Mouse (Mus musculus) CH12.LX (cell line): ENCODE results near the gene Helz. TPM values are rescaled to one million over a fixed set of nuclear protein-coding genes. Genes with fewer than 3 reads are reported as not detected.

Experiments
- DNase-seq: peaks from one replicate; pipeline ENCODE4 v3.0.0-alpha.2; 2013; ENCODE audit errors: extremely low read depth
- H3K27ac ChIP-seq: 2 replicates; pipeline ENCODE4 v1.5.1; 2012; ENCODE audit warnings: low read depth, mild to moderate bottlenecking, control low read depth, moderate library complexity; ENCODE audit not compliant: insufficient read depth
- H3K27me3 ChIP-seq: replicated peaks from 2 replicates; pipeline ENCODE3; 2012; ENCODE audit warnings: inconsistent platforms
- H3K36me3 ChIP-seq, 2 experiments: replicated peaks in 1 of 2; 2 replicates each; pipeline versions ENCODE3 to v1.6.1; 2012; ENCODE audit warnings: inconsistent platforms in 1 of 2, low read length in 1 of 2, mild to moderate bottlenecking in 1 of 2, mixed read lengths in 1 of 2, moderate library complexity in 1 of 2; ENCODE audit not compliant: control insufficient read depth in 1 of 2, insufficient read depth in 1 of 2
- H3K4me1 ChIP-seq, 2 experiments: 2 replicates each; pipeline ENCODE4 v1.6.1; 2012; ENCODE audit warnings: inconsistent platforms in 1 of 2, moderate library complexity in 1 of 2; ENCODE audit not compliant: insufficient read depth in 2 of 2, control insufficient read depth in 1 of 2
- H3K4me2 ChIP-seq: 2 replicates; pipeline ENCODE4 v1.6.1; 2012; ENCODE audit warnings: low read depth, mild to moderate bottlenecking, control low read depth; ENCODE audit not compliant: poor library complexity, insufficient read depth, severe bottlenecking
- H3K4me3 ChIP-seq, 3 experiments: fragments of 150-350 bp in 1 of 3; sonication (generic) in 1 of 3; replicated peaks in 1 of 3; 2 replicates each; pipeline versions ENCODE3 to v1.5.1; 2011 to 2012; ENCODE audit warnings: low read depth in 2 of 3, low read length in 2 of 3, mild to moderate bottlenecking in 2 of 3, moderate library complexity in 2 of 3, control low read depth in 1 of 3, improper control_type of control experiment in 1 of 3, inconsistent platforms in 1 of 3, mixed read lengths in 1 of 3; ENCODE audit not compliant: poor library complexity in 1 of 3
- H3K79me2 ChIP-seq: replicated peaks from 2 replicates; pipeline ENCODE4 v1.6.1; 2012; ENCODE audit warnings: mild to moderate bottlenecking, moderate library complexity; ENCODE audit not compliant: control insufficient read depth, poor library complexity, insufficient read depth, severe bottlenecking; ENCODE audit errors: extremely low read depth
- H3K9ac ChIP-seq: 2 replicates; pipeline ENCODE4 v1.6.1; 2012; ENCODE audit warnings: low read depth, mild to moderate bottlenecking, control low read depth, moderate library complexity; ENCODE audit not compliant: insufficient read depth
- H3K9me3 ChIP-seq: replicated peaks from 2 replicates; pipeline ENCODE3; 2012; ENCODE audit warnings: low read length, inconsistent platforms, mixed read lengths
- BHLHE40 ChIP-seq: IDR thresholded peaks from 2 replicates; pipeline ENCODE4 v1.6.1; 2011; ENCODE audit warnings: mild to moderate bottlenecking, low read depth, low read length, improper control_type of control experiment
- E2F4 ChIP-seq: IDR thresholded peaks from 2 replicates; pipeline ENCODE4 v1.6.1; 2011; ENCODE audit warnings: low read depth, low read length, improper control_type of control experiment; ENCODE audit not compliant: insufficient replicate concordance
- ELF1 ChIP-seq: IDR thresholded peaks from 2 replicates; pipeline ENCODE4 v1.6.1; 2014; ENCODE audit warnings: low read depth, mild to moderate bottlenecking, inconsistent platforms, low read length, improper control_type of control experiment
- JUN ChIP-seq: IDR thresholded peaks from 2 replicates; pipeline ENCODE4 v1.6.1; 2011; ENCODE audit warnings: low read depth, mild to moderate bottlenecking, low read length, improper control_type of control experiment, moderate library complexity; ENCODE audit not compliant: insufficient read depth
- JUND ChIP-seq: conservative IDR thresholded peaks from 2 replicates; pipeline ENCODE4 v1.6.1; 2011; ENCODE audit warnings: low read depth, low read length, improper control_type of control experiment
- KAT2A ChIP-seq: IDR thresholded peaks from 2 replicates; pipeline ENCODE4 v1.6.1; 2012; ENCODE audit warnings: low read length, improper control_type of control experiment, inconsistent platforms; ENCODE audit not compliant: insufficient replicate concordance
- MAFK ChIP-seq: IDR thresholded peaks from 2 replicates; pipeline ENCODE4 v1.6.1; 2011; ENCODE audit warnings: low read length, improper control_type of control experiment; ENCODE audit not compliant: insufficient replicate concordance
- MAX ChIP-seq: IDR thresholded peaks from 2 replicates; pipeline ENCODE4 v1.6.1; 2011; ENCODE audit warnings: low read length, improper control_type of control experiment
- MAZ ChIP-seq: IDR thresholded peaks from 2 replicates; pipeline ENCODE4 v1.6.1; 2012; ENCODE audit warnings: low read depth, mild to moderate bottlenecking, inconsistent platforms, low read length, improper control_type of control experiment, moderate library complexity
- MEF2A ChIP-seq: IDR thresholded peaks from 2 replicates; pipeline ENCODE4 v1.6.1; 2014; ENCODE audit warnings: low read depth, mild to moderate bottlenecking, inconsistent platforms, low read length, improper control_type of control experiment, borderline replicate concordance
- MYC ChIP-seq: IDR thresholded peaks from 2 replicates; pipeline ENCODE4 v1.6.1; 2011; ENCODE audit warnings: low read depth, mild to moderate bottlenecking, improper control_type of control experiment, low read length
- NRF1 ChIP-seq: IDR thresholded peaks from 2 replicates; pipeline ENCODE4 v1.6.1; 2014; ENCODE audit warnings: low read depth, mild to moderate bottlenecking, inconsistent platforms, low read length, improper control_type of control experiment, moderate library complexity
- PAX5 ChIP-seq: IDR thresholded peaks from 2 replicates; pipeline ENCODE4 v1.6.1; 2012; ENCODE audit warnings: low read length, inconsistent platforms, mixed read lengths
- RCOR1 ChIP-seq: conservative IDR thresholded peaks from 2 replicates; pipeline ENCODE4 v1.6.1; 2012; ENCODE audit warnings: low read depth, mild to moderate bottlenecking, inconsistent platforms, low read length, improper control_type of control experiment
- SIN3A ChIP-seq: IDR thresholded peaks from 2 replicates; pipeline ENCODE4 v1.6.1; 2012; ENCODE audit warnings: low read length, improper control_type of control experiment, inconsistent platforms
- ZC3H11A ChIP-seq: IDR thresholded peaks from 2 replicates; pipeline ENCODE4 v1.6.1; 2012; ENCODE audit warnings: low read depth, mild to moderate bottlenecking, inconsistent platforms, low read length, improper control_type of control experiment
- ZKSCAN1 ChIP-seq: IDR thresholded peaks from 2 replicates; pipeline ENCODE4 v1.6.1; 2012; ENCODE audit warnings: low read depth, inconsistent platforms, low read length, improper control_type of control experiment, borderline replicate concordance
- ZMIZ1 ChIP-seq: IDR thresholded peaks from 2 replicates; pipeline ENCODE4 v1.6.1; 2012; ENCODE audit warnings: low read depth, mild to moderate bottlenecking, inconsistent platforms, low read length, improper control_type of control experiment
- ZNF384 ChIP-seq: IDR thresholded peaks from 2 replicates; pipeline ENCODE4 v1.6.1; 2012; ENCODE audit warnings: low read depth, low read length, improper control_type of control experiment, inconsistent platforms
- dilution Hi-C: fragments of 300-500 bp; cut with MboI; formaldehyde crosslinking; loops from 2 replicates; pipeline ENCODE4 v1.14.3; 2020; ENCODE audit warnings: low sequenced_read_pairs; ENCODE audit not compliant: extremely low pct_unique_long_range_greater_than_20kb, extremely low pct_ligation_motif_present
- in situ Hi-C: fragments of 300-500 bp; cut with MboI; formaldehyde crosslinking; loops from 3 replicates; pipeline ENCODE4 v1.14.3; 2019; ENCODE audit warnings: low sequenced_read_pairs, low pct_ligation_motif_present, low pct_unique_long_range_greater_than_20kb, mixed read lengths
- polyA plus RNA-seq: library from polyadenylated mRNA; unstranded; fragments of >175 nt; gene quantifications from 2 replicates; pipeline ENCODE4 v1.2.1, GENCODE M21; 2012; ENCODE audit warnings: low read depth; ENCODE audit not compliant: insufficient read length
- total RNA-seq, 2 experiments: library from RNA; depleted of rRNA; stranded (reverse); fragments of 300-350 nt in 1 of 2; fragments of >200 nt in 1 of 2; gene quantifications; 2 replicates each; pipeline ENCODE4 v1.2.3; 2012 to 2014

Helz gene
- total and polyA plus RNA-seq, 3 experiments, result 11.5 to 44.4 (median 22.2) TPM

GRCm38 (mm10) chr11:107605694-107606093, 58.0 kb downstream of the Helz start:
- no peak for TF ChIP-seq BHLHE40
- no peak for TF ChIP-seq ZMIZ1
- no peak for TF ChIP-seq SIN3A
- in situ Hi-C loops, result no loop called here

GRCm38 (mm10) chr11:107613906-107614305, 66.2 kb downstream of the Helz start:
- Histone ChIP-seq H3K79me2 (no peaks in the 10 kb centered on the region), H3K27ac (no peak overlapping the region), H3K9me3 (no peaks in the 10 kb centered on the region), H3K4me1 (peaks cover 0 to 5% of the 10 kb centered on the region in 2 experiments; a peak in 1 of 4 replicates), H3K4me3 (no peak overlapping the region), H3K36me3 (peaks cover 44 to 87% of the 10 kb centered on the region in 2 experiments), H3K4me2 (no peak overlapping the region), H3K9ac (no peak overlapping the region), H3K27me3 (no peaks in the 10 kb centered on the region)
- no peak for TF ChIP-seq KAT2A
- TF ChIP-seq JUN, result no peak
- no peak for TF ChIP-seq E2F4
- no peak for TF ChIP-seq JUND
- TF ChIP-seq MAFK, result no peak
- dilution Hi-C loops, result no loop called here
- in situ Hi-C loops, result no loop called here
- DNase-seq, result no peak

More at GRCm38 (mm10) chr11:107605694-107606093, 58.0 kb downstream of the Helz start:
- Histone ChIP-seq H3K4me2 (no peak overlapping the region), H3K79me2 (no peaks in the 10 kb centered on the region), H3K4me1 (no peaks in the 10 kb centered on the region; a peak in 1 of 4 replicates), H3K9ac (no peak overlapping the region), H3K27ac (no peak overlapping the region), H3K4me3 (no peak overlapping the region), H3K27me3 (no peaks in the 10 kb centered on the region), H3K9me3 (no peaks in the 10 kb centered on the region), H3K36me3 (peaks cover 53 to 91% of the 10 kb centered on the region in 2 experiments)
- dilution Hi-C loops, result no loop called here
- DNase-seq, result no peak

GRCm38 (mm10) chr11:107615696-107616095, 68.0 kb downstream of the Helz start:
- Histone ChIP-seq H3K36me3 (peaks cover 59 to 91% of the 10 kb centered on the region in 2 experiments), H3K27me3 (no peaks in the 10 kb centered on the region), H3K4me1 (peaks cover 0 to 5% of the 10 kb centered on the region in 2 experiments; a peak in 1 of 4 replicates), H3K9me3 (no peaks in the 10 kb centered on the region), H3K4me3 (no peak overlapping the region), H3K9ac (no peak overlapping the region), H3K79me2 (no peaks in the 10 kb centered on the region), H3K27ac (no peak overlapping the region), H3K4me2 (no peak overlapping the region)
- in situ Hi-C loops, result no loop called here
- TF ChIP-seq JUND (no peak), ELF1 (no peak), PAX5 (no peak), MEF2A (no peak), KAT2A (no peak), RCOR1 (no peak), MAX (no peak), ZNF384 (no peak), ZC3H11A (no peak), ZKSCAN1 (no peak), MAZ (no peak), MYC (no peak), NRF1 (no peak)
- no peak for DNase-seq
- dilution Hi-C loops, result no loop called here
